Mouse (Mus musculus) kidney, postnatal 0 days (tissue): ENCODE results near the gene Gdi2. TPM values are rescaled to one million over a fixed set of nuclear protein-coding genes. Genes with fewer than 3 reads are reported as not detected.

Experiments
- ATAC-seq: fragments of 200-750 bp; cut with Nextera tagmentation; replicated peaks from 2 replicates; pipeline ENCODE4 v1.8.0; 2017; ENCODE audit warnings: low read depth, moderate number of reproducible peaks, moderate TSS enrichment, moderate library complexity; ENCODE audit not compliant: low FRiP score
- DNase-seq: peaks from one replicate; pipeline ENCODE4 v3.0.0-alpha.2; 2016; ENCODE audit warnings: low spot score
- H3K27ac ChIP-seq: fragments of 300-500 bp; sonication (generic); 2 replicates; pipeline ENCODE4 v1.5.1; 2014; ENCODE audit warnings: mild to moderate bottlenecking
- H3K27me3 ChIP-seq: fragments of 300-500 bp; sonication (generic); 2 replicates; pipeline ENCODE4 v1.6.1; 2014; ENCODE audit warnings: low read length, mixed read lengths; ENCODE audit not compliant: insufficient read depth
- H3K36me3 ChIP-seq: fragments of 300-500 bp; sonication (generic); 2 replicates; pipeline ENCODE4 v1.6.1; 2014; ENCODE audit warnings: low read length, mixed read lengths; ENCODE audit not compliant: insufficient read depth
- H3K4me1 ChIP-seq: fragments of 300-500 bp; sonication (generic); replicated peaks from 2 replicates; pipeline ENCODE4 v1.6.1; 2014; ENCODE audit warnings: antibody characterized with exemption, low read length, mixed read lengths; ENCODE audit not compliant: insufficient read depth
- H3K4me2 ChIP-seq: fragments of 300-500 bp; sonication (generic); 2 replicates; pipeline ENCODE4 v1.6.1; 2014; ENCODE audit warnings: mild to moderate bottlenecking, low read length, moderate library complexity, mixed read lengths
- H3K4me3 ChIP-seq: fragments of 300-500 bp; sonication (generic); replicated peaks from 2 replicates; pipeline ENCODE4 v1.5.1; 2014; ENCODE audit warnings: low read depth, low read length
- H3K9ac ChIP-seq: fragments of 300-500 bp; sonication (generic); 2 replicates; pipeline ENCODE4 v1.6.1; 2014; ENCODE audit warnings: low read depth, low read length
- H3K9me3 ChIP-seq: fragments of 300-500 bp; sonication (generic); replicated peaks from 2 replicates; pipeline ENCODE4 v1.6.1; 2016; ENCODE audit warnings: low read length, inconsistent platforms, mixed read lengths
- CTCF ChIP-seq: IDR thresholded peaks from 2 replicates; pipeline ENCODE4 v1.5.1; 2016; ENCODE audit warnings: antibody characterized with exemption, low read depth, mild to moderate bottlenecking, moderate library complexity
- WGBS: fragments of 180-500 bp; shearing (Covaris S2); extraction: QIAGEN DNeasy Blood & Tissue Kit; methylation state at CpG from one replicate; pipeline ENCODE4 v1.1.7; 2014; 5-methylcytosine and 5-hydroxymethylcytosine counted together
- polyA plus RNA-seq: library from polyadenylated mRNA; unstranded; fragments of >200 nt; fragmentation: Nextera tagmentation; extraction: Ambion mirVana; gene quantifications from 2 replicates; pipeline ENCODE4 v1.2.1, GENCODE M21; 2015

The Gdi2 gene
- polyA plus RNA-seq, 1 experiment from 2014 or later: 398 TPM

GRCm38 (mm10) chr13:3544925-3545324, 7.1 kb downstream of the Gdi2 start:
- ATAC-seq: no peak
- H3K9ac ChIP-seq: no peak overlapping the region
- 55% methylated on average over 5 of the region's 5 CpGs for WGBS
- H3K4me2 ChIP-seq: no peak overlapping the region
- H3K36me3 ChIP-seq: no peaks in the 10 kb centered on the region
- TF ChIP-seq CTCF: no peak
- H3K27me3 ChIP-seq: no peaks in the 10 kb centered on the region
- no peaks in the 10 kb centered on the region for H3K9me3 ChIP-seq
- no peak overlapping the region for H3K4me3 ChIP-seq
- no peak for DNase-seq
- H3K27ac ChIP-seq: no peak overlapping the region
- no peaks in the 10 kb centered on the region; the same call in 1 of the 2 replicates for H3K4me1 ChIP-seq

- H3K27me3 ChIP-seq: no peaks in the 10 kb centered on the region
- no peak overlapping the region for H3K9ac ChIP-seq
- no peak overlapping the region for H3K4me3 ChIP-seq
- H3K4me1 ChIP-seq: no peaks in the 10 kb centered on the region
- H3K36me3 ChIP-seq: 0 out of 2 replicates have a peak, but pooled peaks cover 1% of the 10 kb centered on the region
- WGBS: 68% methylated on average over 3 of the region's 3 CpGs
- H3K27ac ChIP-seq: no peak overlapping the region
- no peaks in the 10 kb centered on the region for H3K9me3 ChIP-seq
- TF ChIP-seq CTCF: no peak
- no peak for DNase-seq
- no peak for ATAC-seq
- H3K4me2 ChIP-seq: no peak overlapping the region
Measured at GRCm38 (mm10) chr13:3547410-3547809, 9.5 kb downstream of the Gdi2 start.

- no peak for DNase-seq
- WGBS: 88% methylated on average over 6 of the region's 6 CpGs
Measured at GRCm38 (mm10) chr13:3547856-3548255, 10.0 kb downstream of the Gdi2 start.

GRCm38 (mm10) chr13:3563130-3563529, 25.3 kb downstream of the Gdi2 start:
- 97% methylated on average over 1 of the region's 1 CpGs for whole genome bisulfite sequencing
- Histone ChIP-seq H3K4me3 (no peak overlapping the region), H3K4me2 (no peak overlapping the region), H3K9me3 (no peaks in the 10 kb centered on the region), H3K27ac (no peak overlapping the region), H3K4me1 (no peaks in the 10 kb centered on the region), H3K9ac (no peak overlapping the region), H3K36me3 (peaks cover 30% of the 10 kb centered on the region), H3K27me3 (no peaks in the 10 kb centered on the region)
- ATAC-seq (no peak), DNase-seq (no peak)
- TF ChIP-seq CTCF: peak; percentile 45

More at GRCm38 (mm10) chr13:3547856-3548255, 10.0 kb downstream of the Gdi2 start:
- no peak for ATAC-seq
- Histone ChIP-seq H3K9me3 (no peaks in the 10 kb centered on the region), H3K4me1 (no peaks in the 10 kb centered on the region), H3K9ac (no peak overlapping the region), H3K27ac (no peak overlapping the region), H3K36me3 (0 out of 2 replicates have a peak, but pooled peaks cover 3% of the 10 kb centered on the region), H3K4me3 (no peak overlapping the region), H3K27me3 (no peaks in the 10 kb centered on the region), H3K4me2 (no peak overlapping the region)
- no peak for TF ChIP-seq CTCF

- peaks cover 31% of the 10 kb centered on the region for H3K36me3 ChIP-seq
- no peak overlapping the region for H3K27ac ChIP-seq
- no peaks in the 10 kb centered on the region for H3K27me3 ChIP-seq
- H3K4me1 ChIP-seq: no peaks in the 10 kb centered on the region
- H3K4me3 ChIP-seq: no peak overlapping the region
- H3K9me3 ChIP-seq: no peaks in the 10 kb centered on the region
- ATAC-seq: no peak
- no peak for TF ChIP-seq CTCF
- H3K9ac ChIP-seq: no peak overlapping the region
- no peak for DNase-seq
- H3K4me2 ChIP-seq: no peak overlapping the region
- 92% methylated on average over 2 of the region's 2 CpGs for WGBS
Measured at GRCm38 (mm10) chr13:3563953-3564352, 26.1 kb downstream of the Gdi2 start.

- H3K9me3 ChIP-seq: no peaks in the 10 kb centered on the region
- H3K27ac ChIP-seq: no peak overlapping the region
- 92% methylated on average over 3 of the region's 3 CpGs for WGBS
- H3K36me3 ChIP-seq: peaks cover 30% of the 10 kb centered on the region; the same call in 1 of the 2 replicates
- no peaks in the 10 kb centered on the region for H3K27me3 ChIP-seq
- ATAC-seq (no peak), DNase-seq (peak; percentile 20)
- TF ChIP-seq CTCF: peak; percentile 42
- no peak overlapping the region for H3K4me3 ChIP-seq
- H3K4me1 ChIP-seq: no peaks in the 10 kb centered on the region
- H3K9ac ChIP-seq: no peak overlapping the region
- no peak overlapping the region for H3K4me2 ChIP-seq
Measured at GRCm38 (mm10) chr13:3590789-3591188, 52.9 kb downstream of the Gdi2 start.

GRCm38 (mm10) chr13:3594311-3594710, 56.4 kb downstream of the Gdi2 start:
- H3K4me2 ChIP-seq: no peak overlapping the region
- H3K4me1 ChIP-seq: no peaks in the 10 kb centered on the region
- no peaks in the 10 kb centered on the region for H3K9me3 ChIP-seq
- DNase-seq: no peak
- no peak for TF ChIP-seq CTCF
- no peak overlapping the region for H3K9ac ChIP-seq
- H3K27ac ChIP-seq: no peak overlapping the region
- H3K36me3 ChIP-seq: peaks cover 29% of the 10 kb centered on the region; the same call in 1 of the 2 replicates
- no peak for ATAC-seq
- WGBS: 83% methylated on average over 1 of the region's 1 CpGs
- no peak overlapping the region for H3K4me3 ChIP-seq
- H3K27me3 ChIP-seq: no peaks in the 10 kb centered on the region
